ENCODE assay signal across 23 mouse cellular contexts in genomic region chr7:95323084-95323483, GRCm38 (mm10).
DNase-seq lines count a peak whose midpoint lies in the region; ATAC-seq and TF ChIP-seq lines count a peak whose summit lies in the region.
"Had no signal": no experiment of that assay in that cellular context is flagged by ENCODE, and none has a peak within 500 bp of the region (broad histone marks: within the 10 kb centered on the region; RNA-seq: fewer than 3 reads in every experiment).

No protein-coding gene starts in this region.

- peak; percentile 53; the same call in 1 of the 2 replicates for ATAC-seq in forebrain, embryonic 13.5 days
- ATAC-seq in midbrain, postnatal 0 days (ENCODE audit: low FRiP score): no peak
- ATAC-seq in midbrain, embryonic 15.5 days (replicated peaks): no peak
- ATAC-seq: hindbrain, embryonic 16.5 days; intestine, embryonic 16.5 days had no signal

- no peak for DNase-seq in forebrain, embryonic 10.5 days (ENCODE audit: extremely low spot score, low spot score)
- peak; percentile 43 for DNase-seq in midbrain, postnatal 0 days (ENCODE audit: low spot score)
- peak; percentile 5 for DNase-seq in brain, adult 2 months (ENCODE audit: low read depth, low spot score)
- peak; percentile 4 to 7 for DNase-seq in layer of hippocampus, adult 8-10 months (ENCODE audit: low spot score in 2 of 2)
- no peak for DNase-seq in kidney, postnatal 4 days
- DNase-seq: adrenal gland, postnatal 14 days; B cell, adult 2 months; cerebellum, postnatal 25 days; gastrocnemius, adult 2 months; heart, postnatal 36 days; kidney, adult 9 months; kidney, postnatal 25 days; lung, postnatal 4 days; right cerebral cortex, postnatal 4 days; thymus, postnatal 25 days had no signal

- no peak for TF ChIP-seq CTCF in midbrain, postnatal 0 days (IDR thresholded peaks at IDR 0.05)

- no peak overlapping the region for H3K4me3 ChIP-seq in forebrain, embryonic 13.5 days
- H3K4me3 ChIP-seq in forebrain, embryonic 10.5 days: no peak overlapping the region
- no peak overlapping the region for H3K4me3 ChIP-seq in midbrain, postnatal 0 days (ENCODE audit: low read depth, low read length)
- H3K4me3 ChIP-seq in midbrain, embryonic 15.5 days: no peak overlapping the region
- H3K4me3 ChIP-seq: embryonic facial prominence, embryonic 12.5 days; gastrocnemius, adult 2 months; heart, embryonic 15.5 days had no signal

- H3K4me1 ChIP-seq in forebrain, embryonic 13.5 days: no peaks in the 10 kb centered on the region
- no peaks in the 10 kb centered on the region for H3K4me1 ChIP-seq in forebrain, embryonic 10.5 days
- no peaks in the 10 kb centered on the region for H3K4me1 ChIP-seq in midbrain, postnatal 0 days (ENCODE audit: insufficient read depth, low read length)
- H3K4me1 ChIP-seq in midbrain, embryonic 15.5 days: no peaks in the 10 kb centered on the region
- H3K4me1 ChIP-seq: embryonic facial prominence, embryonic 12.5 days; heart, embryonic 15.5 days had no signal

- 8% methylated on average over 3 of the region's 3 CpGs for WGBS in forebrain, embryonic 13.5 days
- WGBS in forebrain, embryonic 10.5 days: 39% methylated on average over 3 of the region's 3 CpGs
- WGBS in midbrain, postnatal 0 days: 43% methylated on average over 3 of the region's 3 CpGs
- WGBS in midbrain, embryonic 15.5 days: 36% methylated on average over 3 of the region's 3 CpGs

- H3K27ac ChIP-seq in forebrain, embryonic 13.5 days: no peak overlapping the region
- no peak overlapping the region for H3K27ac ChIP-seq in forebrain, embryonic 10.5 days
- H3K27ac ChIP-seq in midbrain, postnatal 0 days (ENCODE audit: low read depth, low read length): no peak overlapping the region
- no peak overlapping the region for H3K27ac ChIP-seq in midbrain, embryonic 15.5 days
- H3K27ac ChIP-seq: embryonic facial prominence, embryonic 12.5 days; gastrocnemius, adult 2 months; heart, embryonic 15.5 days had no signal

- H3K4me2 ChIP-seq in forebrain, embryonic 13.5 days: no peak overlapping the region
- no peak overlapping the region for H3K4me2 ChIP-seq in midbrain, postnatal 0 days (ENCODE audit: low read depth, low read length, poor library complexity, severe bottlenecking)
- no peak overlapping the region for H3K4me2 ChIP-seq in midbrain, embryonic 15.5 days
- H3K4me2 ChIP-seq: embryonic facial prominence, embryonic 12.5 days; heart, embryonic 15.5 days had no signal

- H3K9me3 ChIP-seq in forebrain, embryonic 13.5 days (replicated peaks): no peaks in the 10 kb centered on the region
- no peaks in the 10 kb centered on the region for H3K9me3 ChIP-seq in forebrain, embryonic 10.5 days
- no peaks in the 10 kb centered on the region for H3K9me3 ChIP-seq in midbrain, postnatal 0 days (ENCODE audit: low read length)
- H3K9me3 ChIP-seq in midbrain, embryonic 15.5 days: no peaks in the 10 kb centered on the region
- H3K9me3 ChIP-seq: embryonic facial prominence, embryonic 12.5 days; heart, embryonic 15.5 days had no signal

- no peak overlapping the region for H3K9ac ChIP-seq in forebrain, embryonic 13.5 days
- H3K9ac ChIP-seq in midbrain, postnatal 0 days (replicated peaks; ENCODE audit: low read length, poor library complexity, severe bottlenecking): no peak overlapping the region
- no peak overlapping the region for H3K9ac ChIP-seq in midbrain, embryonic 15.5 days
- H3K9ac ChIP-seq: embryonic facial prominence, embryonic 12.5 days; heart, embryonic 15.5 days had no signal

- H3K36me3 ChIP-seq in forebrain, embryonic 13.5 days (ENCODE audit: poor library complexity, severe bottlenecking): no peaks in the 10 kb centered on the region
- no peaks in the 10 kb centered on the region for H3K36me3 ChIP-seq in forebrain, embryonic 10.5 days (replicated peaks)
- H3K36me3 ChIP-seq in midbrain, postnatal 0 days (ENCODE audit: insufficient read depth, low read length): no peaks in the 10 kb centered on the region
- no peaks in the 10 kb centered on the region for H3K36me3 ChIP-seq in midbrain, embryonic 15.5 days (replicated peaks)
- H3K36me3 ChIP-seq: embryonic facial prominence, embryonic 12.5 days; G1E; heart, embryonic 15.5 days had no signal

- H3K27me3 ChIP-seq in forebrain, embryonic 13.5 days: peaks cover 8% of the 10 kb centered on the region
- H3K27me3 ChIP-seq in forebrain, embryonic 10.5 days (ENCODE audit: poor library complexity, severe bottlenecking): peaks cover 51% of the 10 kb centered on the region
- H3K27me3 ChIP-seq in midbrain, postnatal 0 days (ENCODE audit: insufficient read depth, low read length): no peaks in the 10 kb centered on the region
- H3K27me3 ChIP-seq in midbrain, embryonic 15.5 days (replicated peaks): no peaks in the 10 kb centered on the region
- H3K27me3 ChIP-seq: CH12.LX; embryonic facial prominence, embryonic 12.5 days; heart, embryonic 15.5 days had no signal

Comparison
In these comparisons a context has a peak if more than half of its experiments do, and no peak if none do; other contexts are left out.
1. DNase-seq: peak in midbrain, postnatal 0 days (single experiment), brain, adult 2 months (single experiment) and layer of hippocampus, adult 8-10 months (2 of 2); none in forebrain, embryonic 10.5 days (single experiment) and kidney, postnatal 4 days (0 of 2).